Mouse (Mus musculus) heart, postnatal 4 days (tissue): Measurements from ENCODE around the gene Vpreb2. TPM values are rescaled to one million over a fixed set of nuclear protein-coding genes. Genes with fewer than 3 reads are reported as not detected.
"Not testable (repeated sequence)": the region's sequence is repeated elsewhere in the genome, so short reads cannot be mapped to it uniquely, and the experiment has no call there.

ENCODE experiments used
- DNase-seq: peaks from one replicate; pipeline ENCODE4 v3.0.0; 2021
- total RNA-seq, 2 experiments: library from RNA; stranded (reverse); gene quantifications; 2 replicates each; pipeline ENCODE4 v1.2.3; 2021

The Vpreb2 gene
- total RNA-seq, 2 experiments from 2014 or later: not detected

GRCm38 (mm10) chr16:17992321-17992720, 12.1 kb downstream of the Vpreb2 start:
- not testable (repeated sequence) for DNase-seq

- no peak for DNase-seq
Measured at GRCm38 (mm10) chr16:17999668-18000067, 19.4 kb downstream of the Vpreb2 start.

DNA sequence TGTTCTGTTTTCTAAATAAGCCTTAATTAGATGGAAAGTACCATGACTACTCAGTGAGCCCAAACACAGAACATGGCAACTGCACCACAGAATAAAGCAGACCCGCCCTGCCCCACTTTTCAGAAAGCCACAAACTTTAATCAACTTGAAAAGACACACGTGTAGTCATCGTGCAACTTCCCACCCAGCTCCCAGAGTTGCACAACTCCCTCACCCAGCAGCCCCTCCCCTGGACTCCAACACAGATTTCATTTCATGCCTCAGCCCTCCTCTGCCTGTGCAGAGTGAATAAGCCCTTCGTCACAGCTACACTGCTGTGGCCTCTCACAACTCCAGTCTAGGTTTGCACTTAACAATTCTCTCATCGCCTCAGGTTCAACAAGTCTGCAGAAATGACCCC, 24.4 kb downstream of the Vpreb2 start:
- no peak for DNase-seq

GRCm38 (mm10) chr16:18007083-18007482, 26.9 kb downstream of the Vpreb2 start:
- DNase-seq: no peak

DNA sequence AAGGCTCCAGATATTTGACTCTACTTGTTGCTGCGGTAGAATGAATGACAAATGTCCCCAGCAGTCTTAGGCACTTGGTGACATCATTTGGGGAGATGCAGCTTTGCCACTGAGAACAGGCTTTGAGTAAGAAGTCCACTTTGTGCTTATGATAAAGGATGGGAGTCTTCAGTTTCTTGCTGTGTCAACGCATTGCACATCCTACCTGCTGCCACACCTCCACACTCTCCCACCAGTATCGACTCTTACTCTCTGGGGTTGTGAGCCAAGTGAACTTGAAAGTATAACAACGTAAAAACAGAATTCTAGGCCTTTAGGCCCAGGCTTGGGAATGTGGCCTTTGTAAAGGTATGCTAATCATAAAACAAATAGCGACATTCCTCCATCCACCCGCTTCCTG, 30.9 kb downstream of the Vpreb2 start:
- DNase-seq: no peak

DNA sequence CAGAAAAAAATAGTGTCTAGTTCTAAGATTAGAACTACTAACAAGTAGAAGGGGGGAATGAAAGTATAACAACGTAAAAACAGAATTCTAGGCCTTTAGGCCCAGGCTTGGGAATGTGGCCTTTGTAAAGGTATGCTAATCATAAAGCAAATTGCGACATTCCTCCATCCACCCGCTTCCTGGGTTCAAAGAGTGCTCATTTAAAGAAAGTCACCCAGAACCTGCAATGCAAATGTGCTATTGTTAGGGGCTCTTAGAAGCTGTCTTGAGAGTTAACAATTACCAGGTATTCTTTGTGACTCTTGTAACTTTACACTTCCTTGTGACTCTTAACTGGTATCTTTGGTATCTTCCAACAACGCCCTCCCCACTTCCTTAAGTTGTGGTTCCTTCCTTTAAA, 36.3 kb downstream of the Vpreb2 start:
- DNase-seq: not testable (repeated sequence)

- no peak for DNase-seq
Measured at GRCm38 (mm10) chr16:18022780-18023557, 42.7 kb downstream of the Vpreb2 start.

- DNase-seq: no peak
Measured at GRCm38 (mm10) chr16:18027371-18027770, 47.1 kb downstream of the Vpreb2 start.

Other genes starting within 250 kb of the Vpreb2 start
- 10 to 100 TPM; 40.4 to 44.4 TPM for gene Med15, start 247.5 kb upstream of the Vpreb2 start, total RNA-seq
- gene Klhl22, start 220.8 kb upstream of the Vpreb2 start, total RNA-seq: 10 to 100 TPM; 24.6 to 25.1 TPM
- gene Scarf2, start 183.1 kb upstream of the Vpreb2 start, total RNA-seq: 10 to 100 TPM; 16.6 to 17.7 TPM
- not detected for gene B830017H08Rik, start 147.3 kb upstream of the Vpreb2 start, total RNA-seq
- gene Car15, start 142.1 kb upstream of the Vpreb2 start, total RNA-seq: 1 to 10 TPM; 1.4 to 1.6 TPM
- not detected for gene Gm20518, start 88.8 kb upstream of the Vpreb2 start, total RNA-seq
- under 1 TPM; 0.07 to 0.09 TPM for gene Tssk1, start 86.2 kb upstream of the Vpreb2 start, total RNA-seq
- 10 to 100 TPM; 53.5 to 54.8 TPM for gene Dgcr2, start 81.9 kb upstream of the Vpreb2 start, total RNA-seq
- gene Tssk2, start 81.8 kb upstream of the Vpreb2 start, total RNA-seq: not detected
- 10 to 100 TPM; 18.3 to 18.8 TPM for gene Ess2, start 69.1 kb upstream of the Vpreb2 start, total RNA-seq
- not detected for gene Gsc2, start 65.4 kb upstream of the Vpreb2 start, total RNA-seq
- gene Slc25a1, start 52.2 kb upstream of the Vpreb2 start, total RNA-seq: 10 to 100 TPM; 14.3 to 16.3 TPM
- gene Dgcr6, start 72.4 kb downstream of the Vpreb2 start, total RNA-seq: 10 to 100 TPM; 42.4 to 48.6 TPM
- gene Prodh, start 109.8 kb downstream of the Vpreb2 start, total RNA-seq: 1 to 10 TPM; 5.3 to 6.0 TPM
- 1 to 10 TPM; 6.0 to 7.8 TPM for gene Rtn4r, start 147.2 kb downstream of the Vpreb2 start, total RNA-seq
- gene Ccdc188, start 237.5 kb downstream of the Vpreb2 start, total RNA-seq: not detected